Mouse (Mus musculus) hematopoietic multipotent progenitor cell, adult 10-12 weeks (in vitro differentiated cells): ENCODE data around the gene Pus7. TPM values are rescaled to one million over a fixed set of nuclear protein-coding genes. Genes with fewer than 3 reads are reported as not detected.

ENCODE experiments used
- polyA plus RNA-seq: library from polyadenylated mRNA; stranded (reverse); fragments of >175 nt; gene quantifications from 2 replicates; pipeline ENCODE4 v1.2.3, GENCODE M21; 2012; ENCODE audit warnings: low replicate concordance

Gene Pus7
- polyA plus RNA-seq = 2.7 and 6.1 TPM in 2 replicates

GRCm38 (mm10) chr5:23782931-23783877, at the start of gene Pus7:
TSS of gene Pus7 (minus strand) at chr5:23783711.

GRCm38 (mm10) chr5:23787536-23788389, 4.3 kb upstream of the Pus7 start, which contains the start of gene Rint1:
TSS of gene Rint1 (plus strand) at chr5:23787711.

Other genes starting within 250 kb of the Pus7 start
- gene Srpk2, start 99.1 kb downstream of the Pus7 start, polyA plus RNA-seq = 9.7 and 10.7 TPM in 2 replicates
- 5.6 and 7.0 TPM in 2 replicates for gene Rint1, start 4.0 kb upstream of the Pus7 start, polyA plus RNA-seq
- gene Tomm7, start 60.5 kb upstream of the Pus7 start, polyA plus RNA-seq = 1.5 and 16.4 TPM in 2 replicates
- gene Fam126a, start 247.0 kb upstream of the Pus7 start, polyA plus RNA-seq = 1.5 and 6.3 TPM in 2 replicates